8 mouse cellular contexts compared by ENCODE assay signal in the genomic region with DNA sequence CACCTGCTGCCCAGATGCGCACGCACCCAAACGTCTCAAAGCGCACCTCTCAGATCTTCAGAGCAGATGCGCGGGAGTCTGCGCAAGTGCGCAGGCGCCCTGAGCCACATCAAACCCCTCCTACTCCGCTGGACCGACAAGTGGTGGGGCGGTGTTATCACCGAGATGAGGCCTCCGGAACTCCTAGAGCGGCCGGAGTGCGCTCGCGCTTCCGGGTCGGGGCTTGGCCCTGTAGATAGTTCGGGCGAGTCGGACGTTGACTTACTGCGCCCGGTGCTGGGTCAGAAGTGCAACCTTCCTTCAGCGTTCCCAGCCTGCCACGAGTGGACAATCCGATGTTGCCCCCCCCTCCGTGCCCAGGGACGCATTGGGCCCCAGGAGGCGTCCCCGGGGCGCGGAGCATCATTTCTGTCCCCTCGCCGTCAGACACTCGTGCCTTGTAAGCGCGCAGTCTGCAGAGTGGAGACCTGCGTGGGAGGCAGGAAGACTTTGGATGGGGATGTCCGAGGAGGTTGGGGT. TPM values are rescaled to one million over a fixed set of nuclear protein-coding genes. Genes with fewer than 3 reads are reported as not detected.
DNase-seq lines count a peak whose midpoint lies in the region; ATAC-seq lines count a peak whose summit lies in the region.

No protein-coding gene starts in this region.

- H3K36me3 ChIP-seq in forebrain, embryonic 10.5 days (replicated peaks) = peaks cover 43% of the 10 kb centered on the region
- peaks cover 36% of the 10 kb centered on the region for H3K36me3 ChIP-seq in heart, embryonic 16.5 days (ENCODE audit: control insufficient read depth, insufficient read depth)
- H3K36me3 ChIP-seq in liver, embryonic 15.5 days (replicated peaks) = peaks cover 41% of the 10 kb centered on the region
- H3K36me3 ChIP-seq in neural tube, embryonic 12.5 days = peaks cover 40% of the 10 kb centered on the region

- peaks cover 42% of the 10 kb centered on the region for H3K4me1 ChIP-seq in forebrain, embryonic 10.5 days
- H3K4me1 ChIP-seq in heart, embryonic 16.5 days (ENCODE audit: control insufficient read depth, insufficient read depth, low read length) = peaks cover 17% of the 10 kb centered on the region
- H3K4me1 ChIP-seq in liver, embryonic 15.5 days (replicated peaks) = peaks cover 67% of the 10 kb centered on the region
- H3K4me1 ChIP-seq in neural tube, embryonic 12.5 days = peaks cover 25% of the 10 kb centered on the region

- no peaks in the 10 kb centered on the region for H3K9me3 ChIP-seq in forebrain, embryonic 10.5 days
- H3K9me3 ChIP-seq in heart, embryonic 16.5 days (replicated peaks; ENCODE audit: control insufficient read depth, low read length) = no peaks in the 10 kb centered on the region
- H3K9me3 ChIP-seq in liver, embryonic 15.5 days (replicated peaks) = no peaks in the 10 kb centered on the region
- H3K9me3 ChIP-seq in neural tube, embryonic 12.5 days = no peaks in the 10 kb centered on the region

- H3K27ac ChIP-seq in forebrain, embryonic 10.5 days = peak overlapping the region; percentile 89
- peak overlapping the region; percentile 71 for H3K27ac ChIP-seq in heart, embryonic 16.5 days (ENCODE audit: low read length)
- H3K27ac ChIP-seq in liver, embryonic 15.5 days (replicated peaks) = peak overlapping the region; percentile 80
- no peak overlapping the region for H3K27ac ChIP-seq in neural tube, embryonic 12.5 days

- peak overlapping the region; percentile 96 for H3K9ac ChIP-seq in heart, embryonic 16.5 days (ENCODE audit: low read length)
- peak overlapping the region; percentile 75 for H3K9ac ChIP-seq in liver, embryonic 15.5 days
- peak overlapping the region; percentile 81 for H3K9ac ChIP-seq in neural tube, embryonic 12.5 days

- H3K4me3 ChIP-seq in forebrain, embryonic 10.5 days = peak overlapping the region; percentile 79
- H3K4me3 ChIP-seq in heart, embryonic 16.5 days (ENCODE audit: low read length) = peak overlapping the region; percentile 84
- peak overlapping the region; percentile 73 for H3K4me3 ChIP-seq in liver, embryonic 15.5 days (replicated peaks)
- peak overlapping the region; percentile 55 for H3K4me3 ChIP-seq in neural tube, embryonic 12.5 days

- peak; percentile 89 for ATAC-seq in CD4-positive, CD25-positive, alpha-beta regulatory T cell, adult 4 months
- ATAC-seq in heart, embryonic 16.5 days (replicated peaks; ENCODE audit: extremely low read depth, insufficient read depth, low FRiP score) = peak; percentile 93
- peak; percentile 96 for ATAC-seq in liver, embryonic 15.5 days (ENCODE audit: insufficient read depth)
- ATAC-seq in neural tube, embryonic 12.5 days (ENCODE audit: low FRiP score, low read depth) = peak; percentile 89

- peak overlapping the region; percentile 96 for H3K4me2 ChIP-seq in heart, embryonic 16.5 days (ENCODE audit: low read depth, low read length)
- peak overlapping the region; percentile 91 for H3K4me2 ChIP-seq in liver, embryonic 15.5 days
- peak overlapping the region; percentile 91 for H3K4me2 ChIP-seq in neural tube, embryonic 12.5 days (replicated peaks)

- H3K27me3 ChIP-seq in forebrain, embryonic 10.5 days (ENCODE audit: poor library complexity, severe bottlenecking) = no peaks in the 10 kb centered on the region
- H3K27me3 ChIP-seq in heart, embryonic 16.5 days (ENCODE audit: control insufficient read depth, insufficient read depth, low read length) = no peaks in the 10 kb centered on the region
- no peaks in the 10 kb centered on the region for H3K27me3 ChIP-seq in liver, embryonic 15.5 days
- H3K27me3 ChIP-seq in neural tube, embryonic 12.5 days (replicated peaks) = no peaks in the 10 kb centered on the region

- peak; percentile 93 for DNase-seq in c-Kit-negative CD71-positive TER-119-positive erythroid progenitor cells, embryonic 14.5 days (ENCODE audit: low read depth, low spot score)
- peak; percentile 94 for DNase-seq in forebrain, embryonic 10.5 days (ENCODE audit: extremely low spot score, low spot score)
- DNase-seq in kidney, postnatal 36 days = peak; percentile 93
- DNase-seq in telencephalon, adult 2 months (ENCODE audit: low read depth, low spot score) = peak; percentile 95

- under 1% methylated on average over 43 of the region's 43 CpGs for WGBS in forebrain, embryonic 10.5 days
- WGBS in heart, embryonic 16.5 days = under 1% methylated on average over 43 of the region's 43 CpGs
- under 1% methylated on average over 43 of the region's 43 CpGs for WGBS in liver, embryonic 15.5 days (ENCODE audit: insufficient replicate concordance)
- under 1% methylated on average over 43 of the region's 43 CpGs for WGBS in neural tube, embryonic 12.5 days

RNA-seq across cellular contexts. Expression of gene Rpl14, which starts 5.9 kb away (rescaled TPM):
- 1,000 to 10,000 TPM; 1,931 to 1,996 TPM for polyA plus RNA-seq in CD4-positive, CD25-positive, alpha-beta regulatory T cell, adult 4 months (2017; shearing (Covaris generic))
- polyA plus RNA-seq in forebrain, embryonic 10.5 days (2016; fragmentation: Nextera tagmentation; extraction: Ambion mirVana) = 785 and 825 TPM in 2 replicates
- polyA plus RNA-seq in heart, embryonic 16.5 days (2015; fragmentation: Nextera tagmentation; extraction: Ambion mirVana) = 375 and 390 TPM in 2 replicates
- 332 and 383 TPM in 2 replicates for polyA plus RNA-seq in liver, embryonic 15.5 days (2015; fragmentation: Nextera tagmentation; extraction: Ambion mirVana)
- polyA plus RNA-seq in neural tube, embryonic 12.5 days (2016; fragmentation: Nextera tagmentation; extraction: Ambion mirVana) = 538 and 558 TPM in 2 replicates

RNA-seq across cellular contexts. Expression of gene Entpd3, which starts 37.6 kb away (rescaled TPM):
- polyA plus RNA-seq in CD4-positive, CD25-positive, alpha-beta regulatory T cell, adult 4 months (2017; shearing (Covaris generic)) = not detected
- 0.16 and 0.33 TPM in 2 replicates for polyA plus RNA-seq in forebrain, embryonic 10.5 days (2016; fragmentation: Nextera tagmentation; extraction: Ambion mirVana)
- polyA plus RNA-seq in heart, embryonic 16.5 days (2015; fragmentation: Nextera tagmentation; extraction: Ambion mirVana) = 0.17 and 0.84 TPM in 2 replicates
- 0.14 TPM in 1 of 2 replicates, not detected in the other for polyA plus RNA-seq in liver, embryonic 15.5 days (2015; fragmentation: Nextera tagmentation; extraction: Ambion mirVana)
- polyA plus RNA-seq in neural tube, embryonic 12.5 days (2016; fragmentation: Nextera tagmentation; extraction: Ambion mirVana) = 0.24 and 0.41 TPM in 2 replicates
